Comparison of ENCODE assay signal across 26 mouse cellular contexts in the genomic region with DNA sequence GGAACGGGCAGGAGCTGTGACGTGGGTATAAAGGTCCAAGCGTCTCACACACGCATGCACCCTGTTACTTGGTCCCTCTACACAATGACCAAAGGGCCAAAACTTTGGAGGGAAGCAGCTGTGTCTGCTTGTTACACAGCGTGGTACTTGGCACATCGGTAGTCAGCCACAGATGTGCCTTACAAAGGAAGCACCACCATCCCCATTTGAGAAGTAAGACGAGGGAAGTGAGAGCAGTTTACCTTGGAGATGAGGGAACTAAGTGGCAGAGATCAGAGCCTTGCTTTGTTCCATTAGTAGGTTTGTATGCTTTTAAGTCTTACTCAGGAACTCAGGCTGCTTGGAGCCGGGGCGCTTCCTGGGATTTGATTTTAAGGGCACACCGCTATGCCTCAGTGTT.
"Had no signal": no experiment of that assay in that cellular context is flagged by ENCODE, and none has a peak within 500 bp of the region (broad histone marks: within the 10 kb centered on the region; RNA-seq: fewer than 3 reads in every experiment).

No protein-coding gene starts in this region.

- H3K27ac ChIP-seq: gastrocnemius, adult 2 months; heart, adult 2 months; heart, embryonic 13.5 days; heart, embryonic 15.5 days; hindbrain, embryonic 10.5 days; hindbrain, embryonic 12.5 days; hindbrain, embryonic 14.5 days; intestine, embryonic 15.5 days; layer of hippocampus, adult 2 months; limb, embryonic 13.5 days; limb, embryonic 15.5 days had no signal

- H3K9me3 ChIP-seq: heart, embryonic 13.5 days; heart, embryonic 15.5 days; hindbrain, embryonic 10.5 days; hindbrain, embryonic 12.5 days; intestine, embryonic 15.5 days; limb, embryonic 13.5 days; limb, embryonic 15.5 days had no signal

- H3K27me3 ChIP-seq: heart, embryonic 13.5 days; heart, embryonic 15.5 days; hindbrain, embryonic 12.5 days; intestine, embryonic 15.5 days; limb, embryonic 13.5 days; limb, embryonic 15.5 days had no signal

- H3K9ac ChIP-seq: heart, embryonic 13.5 days; heart, embryonic 15.5 days; hindbrain, embryonic 12.5 days; hindbrain, embryonic 14.5 days; intestine, embryonic 15.5 days; limb, embryonic 13.5 days; limb, embryonic 15.5 days had no signal

- DNase-seq: gastrocnemius, adult 2 months; gastrocnemius, postnatal 10 days; gastrocnemius, postnatal 25 days; heart, adult 11 months; heart, adult 2 months; heart, postnatal 4 days; kidney, adult 18-20 months; kidney, adult 8-10 months; kidney, postnatal 10 days; kidney, postnatal 25 days; kidney, postnatal 4 days; layer of hippocampus, adult 9-11 months; layer of hippocampus, postnatal 36 days had no signal

- H3K36me3 ChIP-seq: heart, embryonic 15.5 days had no signal

- H3K4me1 ChIP-seq: intestine, embryonic 15.5 days had no signal

- ATAC-seq: hindbrain, embryonic 16.5 days; inflammation-experienced regulatory T-cells, adult 6 months; intestine, embryonic 15.5 days; intestine, postnatal 0 days had no signal

- H3K4me3 ChIP-seq: gastrocnemius, adult 2 months; heart, adult 2 months; heart, embryonic 13.5 days; heart, embryonic 15.5 days; hindbrain, embryonic 10.5 days; hindbrain, embryonic 12.5 days; intestine, embryonic 15.5 days; layer of hippocampus, adult 2 months; limb, embryonic 13.5 days; limb, embryonic 15.5 days had no signal

- H3K4me2 ChIP-seq: heart, embryonic 11.5 days; heart, embryonic 13.5 days; heart, embryonic 15.5 days; hindbrain, embryonic 12.5 days; hindbrain, embryonic 14.5 days; intestine, embryonic 15.5 days; limb, embryonic 13.5 days; limb, embryonic 15.5 days had no signal
